Mouse (Mus musculus) intestine, postnatal 0 days (tissue): ENCODE measurements at regions not wholly inside any gene's neighbourhood (a gene's known extent, or its start where the extent isn't known, plus 50 kb on each side); places are given as distances from the start of the nearest gene placed in this dataset.

ENCODE experiments used
- ATAC-seq: fragments of 200-750 bp; cut with Nextera tagmentation; 2 replicates; pipeline ENCODE4 v1.8.0; 2017; ENCODE audit warnings: mild to moderate bottlenecking, moderate TSS enrichment, moderate library complexity
- H3K27ac ChIP-seq: fragments of 300-500 bp; sonication (generic); 2 replicates; pipeline ENCODE4 v1.5.1; 2014; ENCODE audit warnings: mild to moderate bottlenecking, low read depth, low read length, moderate library complexity
- H3K27me3 ChIP-seq: fragments of 300-500 bp; sonication (generic); replicated peaks from 2 replicates; pipeline ENCODE4 v1.6.1; 2014; ENCODE audit warnings: low read length, mixed read lengths; ENCODE audit not compliant: control insufficient read depth, insufficient read depth
- H3K36me3 ChIP-seq: fragments of 300-500 bp; sonication (generic); 2 replicates; pipeline ENCODE4 v1.6.1; 2014; ENCODE audit warnings: mild to moderate bottlenecking, moderate library complexity; ENCODE audit not compliant: control insufficient read depth, insufficient read depth
- H3K4me1 ChIP-seq: fragments of 300-500 bp; sonication (generic); replicated peaks from 2 replicates; pipeline ENCODE4 v1.6.1; 2014; ENCODE audit warnings: antibody characterized with exemption, low read length, mixed read lengths; ENCODE audit not compliant: control insufficient read depth, insufficient read depth
- H3K4me2 ChIP-seq: fragments of 300-500 bp; sonication (generic); replicated peaks from 2 replicates; pipeline ENCODE4 v1.6.1; 2014; ENCODE audit warnings: low read depth, mild to moderate bottlenecking, moderate library complexity
- H3K4me3 ChIP-seq: fragments of 300-500 bp; sonication (generic); 2 replicates; pipeline ENCODE4 v1.5.1; 2014; ENCODE audit warnings: low read depth, low read length
- H3K9ac ChIP-seq: fragments of 300-500 bp; sonication (generic); 2 replicates; pipeline ENCODE4 v1.6.1; 2014; ENCODE audit warnings: mild to moderate bottlenecking, low read depth, low read length
- H3K9me3 ChIP-seq: fragments of 300-500 bp; sonication (generic); 2 replicates; pipeline ENCODE4 v1.6.1; 2016; ENCODE audit warnings: mixed run types; ENCODE audit not compliant: control insufficient read depth
- CTCF ChIP-seq: sonication (generic); IDR thresholded peaks from 2 replicates; pipeline ENCODE4 v1.5.1; 2016; ENCODE audit warnings: low read depth, mild to moderate bottlenecking, control low read depth, antibody characterized with exemption, moderate library complexity
- WGBS: fragments of 180-500 bp; shearing (Covaris S2); extraction: QIAGEN DNeasy Blood & Tissue Kit; methylation state at CpG from one replicate; pipeline ENCODE4 v1.1.7; 2014; 5-methylcytosine and 5-hydroxymethylcytosine counted together

DNA sequence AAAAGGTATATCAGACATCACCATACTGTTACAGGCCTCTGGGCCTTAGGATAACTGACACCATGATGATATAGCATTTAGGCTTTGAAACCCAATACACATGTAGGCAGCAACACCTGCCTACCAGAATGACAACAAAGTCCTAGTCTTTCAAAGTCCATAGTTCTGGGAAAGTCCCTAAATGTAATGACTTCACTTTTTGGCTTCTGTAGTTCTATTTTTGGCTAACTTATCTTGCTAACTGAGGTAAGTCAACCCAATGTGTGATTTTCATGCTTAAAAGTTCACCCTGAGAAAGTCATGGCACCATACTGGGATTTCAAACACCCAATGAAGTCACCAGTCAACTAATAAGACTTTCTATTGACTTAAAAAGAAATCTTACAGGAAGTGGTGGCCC, 485.8 kb upstream of the Fam174a start:
- Histone ChIP-seq H3K4me3 (no peak overlapping the region), H3K36me3 (no peaks in the 10 kb centered on the region), H3K4me2 (no peak overlapping the region), H3K27me3 (no peaks in the 10 kb centered on the region), H3K9ac (no peak overlapping the region), H3K27ac (no peak overlapping the region), H3K9me3 (no peaks in the 10 kb centered on the region), H3K4me1 (no peaks in the 10 kb centered on the region)
- no peak for ATAC-seq
- no peak for TF ChIP-seq CTCF

DNA sequence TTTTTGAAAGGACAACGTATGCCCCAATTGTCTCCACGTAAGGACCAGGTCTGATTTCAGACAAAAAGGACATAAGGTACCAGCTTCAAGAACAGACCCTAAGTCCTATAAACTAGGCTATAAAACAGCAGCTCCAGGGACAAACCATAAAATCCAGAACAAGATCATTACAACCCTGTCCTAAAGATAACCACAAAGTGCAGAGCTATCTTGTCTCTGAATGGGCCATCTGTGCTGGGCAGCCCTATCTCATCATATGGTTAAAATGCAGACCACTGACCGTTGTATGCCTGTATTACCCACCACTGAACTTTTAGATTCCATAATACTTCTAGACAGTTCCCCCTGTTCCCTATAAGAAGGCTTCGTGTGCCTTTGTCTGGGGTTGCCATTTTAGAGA, 477.4 kb upstream of the Fam174a start:
- Histone ChIP-seq H3K4me1 (no peaks in the 10 kb centered on the region), H3K9me3 (no peaks in the 10 kb centered on the region), H3K36me3 (no peaks in the 10 kb centered on the region), H3K27me3 (no peaks in the 10 kb centered on the region), H3K4me2 (no peak overlapping the region), H3K4me3 (no peak overlapping the region), H3K9ac (no peak overlapping the region), H3K27ac (no peak overlapping the region)
- 86% methylated on average over 4 of the region's 4 CpGs for WGBS
- ATAC-seq = no peak
- TF ChIP-seq CTCF = no peak

DNA sequence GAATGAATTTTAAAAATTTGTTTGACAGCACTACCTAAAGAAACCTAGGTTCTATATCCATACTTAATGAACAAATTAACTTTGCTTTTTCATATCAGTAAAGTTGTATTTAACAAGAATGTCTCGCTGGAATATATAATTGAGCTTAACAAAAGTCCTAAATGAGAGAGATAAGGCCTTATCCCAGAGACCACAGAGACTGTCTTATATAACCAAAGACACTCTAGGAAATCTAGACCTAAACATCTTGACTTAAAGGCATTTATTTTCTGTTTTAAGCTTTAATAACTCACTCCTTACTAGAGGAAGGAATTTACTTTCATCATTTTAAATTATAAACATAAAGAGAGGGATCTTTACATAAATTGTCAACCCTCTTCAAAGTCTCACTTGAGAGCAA, 461.9 kb upstream of the Fam174a start:
- WGBS = 46% methylated on average over 1 of the region's 1 CpGs
- no peak overlapping the region for H3K4me3 ChIP-seq
- no peak for ATAC-seq
- H3K27ac ChIP-seq = no peak overlapping the region
- H3K9ac ChIP-seq = no peak overlapping the region
- no peaks in the 10 kb centered on the region for H3K4me1 ChIP-seq
- no peaks in the 10 kb centered on the region for H3K27me3 ChIP-seq
- no peak for TF ChIP-seq CTCF
- no peaks in the 10 kb centered on the region for H3K36me3 ChIP-seq
- no peak overlapping the region for H3K4me2 ChIP-seq
- no peaks in the 10 kb centered on the region for H3K9me3 ChIP-seq

DNA sequence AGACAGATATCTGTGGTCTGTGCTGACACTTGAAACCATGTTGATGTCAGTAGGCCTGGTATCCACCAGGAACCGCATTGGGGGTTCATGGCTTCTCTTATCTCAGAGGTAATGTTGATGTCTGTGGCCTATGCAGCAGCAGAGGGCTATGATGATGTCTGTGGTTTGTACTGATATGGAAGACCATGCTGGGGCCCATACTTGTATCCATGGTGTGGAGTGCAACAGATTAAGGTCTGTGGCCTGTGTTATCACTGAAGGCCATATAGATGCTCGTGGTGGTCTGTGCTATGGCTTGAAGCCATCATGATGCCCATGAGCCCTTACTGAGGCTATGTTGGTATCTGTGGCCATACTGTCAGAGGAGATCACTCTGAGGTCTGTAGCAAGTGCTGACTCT, 455.0 kb upstream of the Fam174a start:
- no peak for ATAC-seq
- H3K9me3 ChIP-seq = no peaks in the 10 kb centered on the region
- H3K27me3 ChIP-seq = no peaks in the 10 kb centered on the region
- WGBS = 85% methylated on average over 2 of the region's 2 CpGs
- H3K36me3 ChIP-seq = no peaks in the 10 kb centered on the region
- TF ChIP-seq CTCF = no peak
- no peaks in the 10 kb centered on the region for H3K4me1 ChIP-seq
- H3K9ac ChIP-seq = no peak overlapping the region
- no peak overlapping the region for H3K27ac ChIP-seq
- no peak overlapping the region for H3K4me3 ChIP-seq
- no peak overlapping the region for H3K4me2 ChIP-seq

DNA sequence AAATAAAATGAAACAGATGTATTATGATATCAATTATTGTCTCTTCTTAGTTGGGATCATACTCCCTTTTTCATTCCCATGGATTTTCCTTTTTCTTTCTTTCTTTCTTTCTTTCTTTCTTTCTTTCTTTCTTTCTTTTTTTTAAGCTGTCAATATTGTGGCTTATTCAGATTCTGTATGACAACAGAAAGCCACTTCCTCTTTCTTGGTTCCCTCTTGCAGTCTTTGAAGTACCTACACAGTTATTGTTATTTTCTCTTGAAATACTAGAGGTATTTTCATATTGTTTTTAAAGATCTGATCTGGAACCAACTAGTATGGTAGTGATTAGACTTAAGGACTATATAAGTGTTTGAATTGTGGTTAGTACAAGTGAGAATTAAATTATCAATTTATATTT, 444.6 kb upstream of the Fam174a start:
- no peak for ATAC-seq
- Histone ChIP-seq H3K4me3 (no peak overlapping the region), H3K36me3 (no peaks in the 10 kb centered on the region), H3K27ac (no peak overlapping the region), H3K27me3 (no peaks in the 10 kb centered on the region), H3K9ac (no peak overlapping the region), H3K4me1 (no peaks in the 10 kb centered on the region), H3K4me2 (no peak overlapping the region), H3K9me3 (no peaks in the 10 kb centered on the region)
- TF ChIP-seq CTCF = no peak

DNA sequence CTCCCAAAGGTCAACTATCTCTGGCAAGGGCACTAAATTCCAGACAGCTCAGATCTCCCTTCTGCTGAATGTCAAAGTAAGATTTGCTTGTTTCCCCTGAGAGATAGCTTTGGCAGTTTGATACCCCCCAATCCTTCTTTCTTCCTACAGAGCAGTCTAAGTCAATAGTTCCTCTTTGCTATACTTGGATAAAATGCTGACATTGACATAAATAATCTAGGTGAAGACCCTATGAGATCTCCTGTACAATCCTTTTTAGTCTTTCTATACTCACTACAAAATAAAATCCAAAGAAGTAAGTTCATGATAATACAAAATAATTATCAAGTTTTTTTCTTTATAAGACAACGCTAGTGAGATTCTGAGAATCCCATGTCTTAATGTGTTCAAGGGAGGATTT, 432.9 kb upstream of the Fam174a start:
- no peak for ATAC-seq
- Histone ChIP-seq H3K9ac (no peak overlapping the region), H3K4me2 (no peak overlapping the region), H3K36me3 (no peaks in the 10 kb centered on the region), H3K27me3 (no peaks in the 10 kb centered on the region), H3K4me1 (no peaks in the 10 kb centered on the region), H3K9me3 (no peaks in the 10 kb centered on the region), H3K27ac (no peak overlapping the region), H3K4me3 (no peak overlapping the region)
- TF ChIP-seq CTCF = no peak
- 94% methylated on average over 1 of the region's 1 CpGs for WGBS

DNA sequence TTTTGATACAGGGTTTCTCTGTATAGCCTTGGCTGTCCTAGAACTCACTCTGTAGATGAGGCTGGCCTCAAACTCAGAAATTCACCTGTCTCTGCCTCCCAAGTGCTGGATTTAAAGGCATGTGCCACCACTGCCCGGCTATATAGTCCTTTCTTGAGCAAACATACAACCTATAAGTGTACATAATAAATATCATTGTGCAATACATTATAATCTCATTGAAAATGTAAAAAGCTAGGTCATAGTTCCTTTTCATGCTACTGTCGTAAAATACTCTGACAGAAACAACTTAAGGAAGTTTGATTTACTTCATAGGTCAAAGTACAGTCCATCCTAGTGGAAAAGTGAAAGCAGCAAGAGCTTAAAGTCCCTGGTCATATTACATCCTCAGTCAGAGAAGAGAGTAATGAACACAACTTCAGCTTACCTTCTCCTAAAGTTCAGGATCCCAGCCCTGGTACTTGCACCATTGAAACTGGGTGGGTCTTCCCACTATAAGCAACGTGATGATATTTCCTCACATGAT, 408.4 kb upstream of the Fam174a start:
- ATAC-seq = peak; percentile 97
- Histone ChIP-seq H3K4me3 (no peak overlapping the region), H3K4me2 (no peak overlapping the region), H3K9me3 (no peaks in the 10 kb centered on the region), H3K4me1 (no peaks in the 10 kb centered on the region), H3K9ac (no peak overlapping the region), H3K27ac (no peak overlapping the region), H3K36me3 (no peaks in the 10 kb centered on the region), H3K27me3 (no peaks in the 10 kb centered on the region)
- 37% methylated on average over 3 of the region's 3 CpGs for WGBS
- TF ChIP-seq CTCF = no peak
